Mouse (Mus musculus): ENCODE measurements at regions not wholly inside any gene's neighbourhood (a gene's known extent, or its start where the extent isn't known, plus 50 kb on each side); places are given as distances from the start of the nearest gene placed in this dataset.
A peak's percentile ranks its signal among the peaks of the same experiment; 100 is the strongest.

DNA sequence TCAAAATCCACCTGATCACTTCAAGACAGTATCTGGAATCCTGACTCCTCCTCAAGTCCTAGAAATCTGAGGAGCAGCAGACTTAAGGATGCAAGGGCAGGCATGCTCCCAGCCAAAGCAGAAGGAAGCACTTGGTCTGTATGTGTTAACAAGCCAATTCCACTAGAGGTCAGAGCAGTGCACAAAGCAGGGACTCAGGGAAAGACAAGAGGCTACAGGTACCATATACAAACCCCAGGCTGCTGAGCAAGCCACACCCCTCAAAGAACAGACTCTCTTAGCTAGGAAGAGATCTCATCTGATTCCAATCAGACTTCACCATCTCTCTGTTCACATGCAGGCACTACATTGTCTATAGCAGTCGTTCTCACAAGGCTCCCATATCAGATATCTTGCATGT, 99.6 kb upstream of the Clint1 start:
- no peaks in the 10 kb centered on the region for H3K9me3 ChIP-seq
- H3K4me1 ChIP-seq: no peaks in the 10 kb centered on the region
- no peak overlapping the region for H3K9ac ChIP-seq
- no peaks in the 10 kb centered on the region for H3K36me3 ChIP-seq (replicated peaks)
- no peak overlapping the region for H3K4me3 ChIP-seq
- H3K27me3 ChIP-seq (replicated peaks): no peaks in the 10 kb centered on the region
- no peak overlapping the region for H3K4me2 ChIP-seq
- ATAC-seq (replicated peaks): peak; percentile 74; the same call in 1 of the 2 replicates
- WGBS: 45% methylated on average over 1 of the region's 1 CpGs
- no peak overlapping the region for H3K27ac ChIP-seq

GRCm38 (mm10) chr11:45752791-45753190, 99.1 kb upstream of the Clint1 start:
- Histone ChIP-seq H3K4me3 (no peak overlapping the region), H3K4me2 (no peak overlapping the region), H3K9me3 (no peaks in the 10 kb centered on the region), H3K4me1 (no peaks in the 10 kb centered on the region), H3K27me3 (replicated peaks) (no peaks in the 10 kb centered on the region), H3K9ac (no peak overlapping the region), H3K36me3 (replicated peaks) (no peaks in the 10 kb centered on the region), H3K27ac (no peak overlapping the region)
- ATAC-seq (replicated peaks): no peak
- 59% methylated on average over 2 of the region's 2 CpGs for WGBS

DNA sequence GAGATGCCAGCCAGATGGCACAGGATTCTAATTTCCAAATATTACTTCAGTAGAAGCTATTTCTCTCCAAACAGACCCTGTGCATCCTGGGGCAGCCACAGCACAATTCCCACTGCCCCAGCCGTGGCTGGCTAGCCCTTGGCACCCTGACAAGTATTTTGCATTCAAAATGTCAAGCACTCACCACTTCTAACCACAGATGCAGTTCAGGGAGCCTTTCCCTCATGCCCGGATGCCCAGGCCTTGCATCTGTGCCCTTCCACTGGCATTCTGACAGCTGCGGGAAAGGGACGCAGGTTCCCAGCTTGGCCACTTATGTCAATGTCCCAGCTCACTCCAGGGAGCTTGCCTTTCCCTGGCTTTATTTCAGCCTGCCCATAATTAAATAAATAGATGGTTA, 84.8 kb upstream of the Clint1 start:
- H3K36me3 ChIP-seq (replicated peaks): no peaks in the 10 kb centered on the region
- H3K9me3 ChIP-seq: no peaks in the 10 kb centered on the region
- ATAC-seq (replicated peaks): no peak
- H3K27me3 ChIP-seq (replicated peaks): no peaks in the 10 kb centered on the region
- no peak overlapping the region for H3K9ac ChIP-seq
- H3K4me2 ChIP-seq: no peak overlapping the region
- WGBS: 58% methylated on average over 4 of the region's 4 CpGs
- no peak overlapping the region for H3K4me3 ChIP-seq
- no peak overlapping the region for H3K27ac ChIP-seq
- no peaks in the 10 kb centered on the region for H3K4me1 ChIP-seq

DNA sequence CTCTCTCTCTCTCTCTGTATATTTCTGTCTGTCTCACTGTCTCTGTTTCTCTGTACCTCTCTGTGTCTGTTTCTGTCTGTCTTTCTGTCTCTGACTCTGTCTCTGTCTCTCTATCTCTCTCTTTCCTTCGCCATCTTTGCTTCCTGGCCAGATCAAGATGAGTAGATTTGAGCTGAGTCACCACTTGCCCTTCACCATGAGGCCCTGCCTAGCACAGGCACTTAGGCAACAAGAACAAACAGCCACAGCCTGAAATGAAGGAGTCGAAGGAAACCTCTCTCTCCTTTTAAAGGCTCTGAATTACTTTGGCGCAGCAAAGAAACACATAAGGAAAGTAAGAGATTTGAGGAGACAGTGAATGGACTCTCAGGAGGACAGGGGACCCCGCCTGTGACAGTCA, 69.4 kb upstream of the Clint1 start:
- Histone ChIP-seq H3K36me3 (replicated peaks) (no peaks in the 10 kb centered on the region), H3K4me1 (no peaks in the 10 kb centered on the region), H3K9me3 (no peaks in the 10 kb centered on the region), H3K27ac (no peak overlapping the region), H3K4me3 (no peak overlapping the region), H3K27me3 (replicated peaks) (no peaks in the 10 kb centered on the region), H3K4me2 (no peak overlapping the region), H3K9ac (no peak overlapping the region)
- 83% methylated on average over 4 of the region's 4 CpGs for WGBS
- ATAC-seq (replicated peaks): no peak

- no peak for ATAC-seq (replicated peaks)
Measured at GRCm38 (mm10) chr11:45785806-45786205, 66.0 kb upstream of the Clint1 start.

GRCm38 (mm10) chr11:45787408-45787807, 64.4 kb upstream of the Clint1 start:
- 91% methylated on average over 5 of the region's 5 CpGs for WGBS
- Histone ChIP-seq H3K27me3 (replicated peaks) (no peaks in the 10 kb centered on the region), H3K4me1 (no peaks in the 10 kb centered on the region), H3K27ac (no peak overlapping the region), H3K9ac (no peak overlapping the region), H3K4me2 (no peak overlapping the region), H3K4me3 (no peak overlapping the region), H3K36me3 (replicated peaks) (no peaks in the 10 kb centered on the region), H3K9me3 (no peaks in the 10 kb centered on the region)
- ATAC-seq (replicated peaks): no peak

More at GRCm38 (mm10) chr11:45785806-45786205, 66.0 kb upstream of the Clint1 start:
- H3K9ac ChIP-seq: no peak overlapping the region
- 78% methylated on average over 9 of the region's 9 CpGs for WGBS
- H3K36me3 ChIP-seq (replicated peaks): no peaks in the 10 kb centered on the region
- no peaks in the 10 kb centered on the region for H3K27me3 ChIP-seq (replicated peaks)
- no peaks in the 10 kb centered on the region for H3K9me3 ChIP-seq
- H3K4me1 ChIP-seq: no peaks in the 10 kb centered on the region
- no peak overlapping the region for H3K4me3 ChIP-seq
- H3K27ac ChIP-seq: no peak overlapping the region
- H3K4me2 ChIP-seq: no peak overlapping the region

GRCm38 (mm10) chr11:45789886-45790285, 62.0 kb upstream of the Clint1 start:
- no peak overlapping the region for H3K4me3 ChIP-seq
- no peaks in the 10 kb centered on the region for H3K27me3 ChIP-seq (replicated peaks)
- no peaks in the 10 kb centered on the region for H3K9me3 ChIP-seq
- H3K27ac ChIP-seq: no peak overlapping the region
- H3K4me2 ChIP-seq: no peak overlapping the region
- no peak overlapping the region for H3K9ac ChIP-seq
- H3K4me1 ChIP-seq: no peaks in the 10 kb centered on the region
- no peaks in the 10 kb centered on the region for H3K36me3 ChIP-seq (replicated peaks)
- WGBS: 73% methylated on average over 3 of the region's 3 CpGs
- no peak for ATAC-seq (replicated peaks)

DNA sequence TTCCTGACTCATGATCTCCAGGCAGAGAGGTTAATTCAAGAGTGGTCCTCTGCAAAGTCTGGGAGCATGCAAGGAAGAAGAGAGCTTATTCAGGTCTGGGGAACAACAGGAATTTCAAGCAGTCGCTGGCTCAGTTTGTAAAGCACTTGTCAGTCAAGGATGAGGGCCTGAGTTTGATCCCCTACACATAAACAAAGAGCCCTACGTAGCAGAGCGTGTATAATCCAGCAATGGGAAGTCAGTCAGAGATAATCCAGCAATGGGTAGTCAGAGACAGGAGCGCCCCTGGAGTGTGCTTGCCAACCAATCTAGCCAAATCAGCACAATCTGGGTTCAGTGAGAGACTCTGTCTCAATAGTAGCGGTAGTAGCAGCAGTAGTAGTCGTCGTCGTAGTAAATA, 61.3 kb upstream of the Clint1 start:
- Histone ChIP-seq H3K4me3 (no peak overlapping the region), H3K4me2 (no peak overlapping the region), H3K27ac (no peak overlapping the region), H3K9ac (no peak overlapping the region), H3K4me1 (no peaks in the 10 kb centered on the region), H3K27me3 (replicated peaks) (no peaks in the 10 kb centered on the region), H3K9me3 (no peaks in the 10 kb centered on the region), H3K36me3 (replicated peaks) (no peaks in the 10 kb centered on the region)
- 30% methylated on average over 8 of the region's 8 CpGs for WGBS
- ATAC-seq (replicated peaks): no peak

DNA sequence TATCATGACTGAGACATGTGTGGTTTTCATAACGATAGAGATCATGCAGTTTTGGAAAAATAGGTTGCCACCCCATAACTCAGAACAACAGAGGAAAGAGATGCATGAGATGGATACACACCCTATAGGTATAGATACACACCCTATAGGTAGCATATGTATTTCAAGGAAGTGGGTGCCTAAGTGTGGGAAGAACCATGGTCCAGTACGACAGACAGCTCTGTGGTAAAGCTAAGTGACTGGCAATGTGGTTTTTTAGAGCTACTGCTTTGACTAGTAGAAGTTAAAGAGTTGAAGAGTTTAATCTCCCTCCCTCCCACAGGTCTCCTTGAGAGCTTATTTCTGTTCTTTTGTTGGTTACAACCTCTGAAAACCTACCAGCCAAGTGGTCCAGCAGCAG, 60.2 kb upstream of the Clint1 start:
- Histone ChIP-seq H3K9ac (no peak overlapping the region), H3K9me3 (no peaks in the 10 kb centered on the region), H3K27ac (no peak overlapping the region), H3K4me1 (no peaks in the 10 kb centered on the region), H3K27me3 (replicated peaks) (no peaks in the 10 kb centered on the region), H3K4me2 (no peak overlapping the region), H3K36me3 (replicated peaks) (no peaks in the 10 kb centered on the region), H3K4me3 (no peak overlapping the region)
- no peak for ATAC-seq (replicated peaks)
- WGBS: 91% methylated on average over 2 of the region's 2 CpGs

- no peak for ATAC-seq (replicated peaks)
Measured at GRCm38 (mm10) chr11:45794361-45794981, 57.4 kb upstream of the Clint1 start.

GRCm38 (mm10) chr11:45795322-45795721, 56.5 kb upstream of the Clint1 start:
- no peaks in the 10 kb centered on the region for H3K27me3 ChIP-seq (replicated peaks)

More at GRCm38 (mm10) chr11:45794361-45794981, 57.4 kb upstream of the Clint1 start:
- Histone ChIP-seq H3K4me3 (no peak overlapping the region), H3K27ac (no peak overlapping the region), H3K36me3 (replicated peaks) (no peaks in the 10 kb centered on the region), H3K27me3 (replicated peaks) (no peaks in the 10 kb centered on the region), H3K4me2 (no peak overlapping the region), H3K9ac (no peak overlapping the region), H3K9me3 (no peaks in the 10 kb centered on the region), H3K4me1 (peaks cover 8% of the 10 kb centered on the region; the same call in 1 of the 2 replicates)
- WGBS: 73% methylated on average over 5 of the region's 5 CpGs

GRCm38 (mm10) chr11:45795731-45796130, 56.1 kb upstream of the Clint1 start:
- Histone ChIP-seq H3K36me3 (replicated peaks) (no peaks in the 10 kb centered on the region), H3K9me3 (no peaks in the 10 kb centered on the region), H3K27me3 (replicated peaks) (no peaks in the 10 kb centered on the region), H3K27ac (no peak overlapping the region), H3K4me3 (no peak overlapping the region), H3K4me2 (no peak overlapping the region), H3K4me1 (peaks cover 8% of the 10 kb centered on the region; the same call in 1 of the 2 replicates), H3K9ac (no peak overlapping the region)
- WGBS: 7% methylated on average over 3 of the region's 3 CpGs
- no peak for ATAC-seq (replicated peaks)

More at GRCm38 (mm10) chr11:45795322-45795721, 56.5 kb upstream of the Clint1 start:
- H3K4me2 ChIP-seq: no peak overlapping the region
- no peaks in the 10 kb centered on the region for H3K9me3 ChIP-seq
- H3K27ac ChIP-seq: no peak overlapping the region
- H3K9ac ChIP-seq: no peak overlapping the region
- H3K36me3 ChIP-seq (replicated peaks): no peaks in the 10 kb centered on the region
- H3K4me3 ChIP-seq: no peak overlapping the region
- H3K4me1 ChIP-seq: peaks cover 8% of the 10 kb centered on the region; the same call in 1 of the 2 replicates
- ATAC-seq (replicated peaks): no peak
- WGBS: 30% methylated on average over 6 of the region's 6 CpGs

- H3K36me3 ChIP-seq (replicated peaks): no peaks in the 10 kb centered on the region
- H3K27ac ChIP-seq: no peak overlapping the region
- H3K4me2 ChIP-seq: no peak overlapping the region
- H3K4me3 ChIP-seq: no peak overlapping the region
- H3K9me3 ChIP-seq: no peaks in the 10 kb centered on the region
- ATAC-seq (replicated peaks): no peak
- H3K27me3 ChIP-seq (replicated peaks): no peaks in the 10 kb centered on the region
- H3K4me1 ChIP-seq: peaks cover 8% of the 10 kb centered on the region; the same call in 1 of the 2 replicates
- WGBS: 34% methylated on average over 9 of the region's 9 CpGs
- H3K9ac ChIP-seq: no peak overlapping the region
Measured at GRCm38 (mm10) chr11:45799732-45800386, 52.0 kb upstream of the Clint1 start.

Measured in midbrain, embryonic 15.5 days (tissue).